Mouse (Mus musculus): ENCODE measurements around the gene Olfr1411.

Olfr1411 gene

GRCm38 (mm10) chr1:92594111-92594510 lies at the start of gene Olfr1411:
Olfr1411 (plus strand) TSS chr1:92594411.
- in situ Hi-C loops (cut with MboI, MseI), result no loop called here

- in situ Hi-C loops (cut with MboI, MseI), result no loop called here
Measured at GRCm38 (mm10) chr1:92545929-92546328, 48.3 kb upstream of the Olfr1411 start.

GRCm38 (mm10) chr1:92571022-92571421 lies 23.2 kb upstream of the Olfr1411 start, which contains the start of gene Olfr1413:
Olfr1413 (plus strand) TSS chr1:92571322.
- in situ Hi-C loops (cut with MboI, MseI), result no loop called here

GRCm38 (mm10) chr1:92585479-92585878 lies 8.7 kb upstream of the Olfr1411 start, which contains the start of gene Olfr1412:
Olfr1412 (plus strand) TSS chr1:92585779.
- in situ Hi-C loops (cut with MboI, MseI), result no loop called here

GRCm38 (mm10) chr1:92596019-92596418 lies 1.8 kb downstream of the Olfr1411 start:
- in situ Hi-C loops (cut with MboI, MseI), result no loop called here

- in situ Hi-C loops (cut with MboI, MseI), result loop anchor here (5.0 to 25.0 kb wide), 2 partner anchors 83 to 693 kb away; no protein-coding TSS in a partner anchor
Measured at GRCm38 (mm10) chr1:92605482-92605881, 11.3 kb downstream of the Olfr1411 start, which contains the start of gene Olfr1410. Olfr1410 (plus strand) TSS chr1:92605782.

GRCm38 (mm10) chr1:92607711-92608110 lies 13.5 kb downstream of the Olfr1411 start:
- in situ Hi-C loops (cut with MboI, MseI), result loop anchor here (5.0 to 25.0 kb wide), 2 partner anchors 85 to 695 kb away; no protein-coding TSS in a partner anchor

GRCm38 (mm10) chr1:92611008-92611407 lies 16.8 kb downstream of the Olfr1411 start:
- in situ Hi-C loops (cut with MboI, MseI), result loop anchor here (10.0 to 25.0 kb wide), 2 partner anchors 136 to 699 kb away; partner anchors contain the start of gene Ndufa10

GRCm38 (mm10) chr1:92613175-92613574 lies 19.0 kb downstream of the Olfr1411 start:
- in situ Hi-C loops (cut with MboI, MseI), result loop anchor here (10.0 to 25.0 kb wide), 2 partner anchors 138 to 701 kb away; partner anchors contain the start of gene Ndufa10

GRCm38 (mm10) chr1:92614516-92614915 lies 20.3 kb downstream of the Olfr1411 start:
- in situ Hi-C loops (cut with MboI, MseI), result loop anchor here (10.0 to 25.0 kb wide), 2 partner anchors 140 to 702 kb away; partner anchors contain the start of gene Ndufa10

GRCm38 (mm10) chr1:92616046-92616445 lies 21.8 kb downstream of the Olfr1411 start:
- in situ Hi-C loops (cut with MboI, MseI), result loop anchor here (10.0 to 25.0 kb wide), 2 partner anchors 141 to 704 kb away; partner anchors contain the start of gene Ndufa10

GRCm38 (mm10) chr1:92617488-92617887 lies 23.3 kb downstream of the Olfr1411 start, which contains the start of gene Olfr12:
Olfr12 (plus strand) TSS chr1:92617788.
- in situ Hi-C loops (cut with MboI, MseI), result loop anchor here (10.0 to 25.0 kb wide), 2 partner anchors 143 to 705 kb away; partner anchors contain the start of gene Ndufa10

GRCm38 (mm10) chr1:92618360-92618759 lies 24.1 kb downstream of the Olfr1411 start:
- in situ Hi-C loops (cut with MboI, MseI), result loop anchor here (10.0 to 25.0 kb wide), 2 partner anchors 144 to 706 kb away; partner anchors contain the start of gene Ndufa10

- in situ Hi-C loops (cut with MboI, MseI), result no loop called here
Measured at GRCm38 (mm10) chr1:92628227-92628626, 34.0 kb downstream of the Olfr1411 start.

GRCm38 (mm10) chr1:92632196-92632595 lies 38.0 kb downstream of the Olfr1411 start:
- in situ Hi-C loops (cut with MboI, MseI), result no loop called here

GRCm38 (mm10) chr1:92632948-92633347 lies 38.7 kb downstream of the Olfr1411 start:
- in situ Hi-C loops (cut with MboI, MseI), result no loop called here

- in situ Hi-C loops (cut with MboI, MseI), result no loop called here
Measured at GRCm38 (mm10) chr1:92633726-92634125, 39.5 kb downstream of the Olfr1411 start.

GRCm38 (mm10) chr1:92634569-92634968 lies 40.4 kb downstream of the Olfr1411 start:
- in situ Hi-C loops (cut with MboI, MseI), result no loop called here

GRCm38 (mm10) chr1:92634976-92635599 lies 40.9 kb downstream of the Olfr1411 start:
- in situ Hi-C loops (cut with MboI, MseI), result no loop called here

GRCm38 (mm10) chr1:92636015-92636414 lies 41.8 kb downstream of the Olfr1411 start:
- in situ Hi-C loops (cut with MboI, MseI), result no loop called here

- in situ Hi-C loops (cut with MboI, MseI), result no loop called here
Measured at GRCm38 (mm10) chr1:92636676-92637075, 42.5 kb downstream of the Olfr1411 start.

- in situ Hi-C loops (cut with MboI, MseI), result no loop called here
Measured at GRCm38 (mm10) chr1:92637501-92638172, 43.4 kb downstream of the Olfr1411 start.
